8 mouse cellular contexts compared by ENCODE assay signal in genomic region chr8:70629574-70630531, GRCm38 (mm10). TPM values are rescaled to one million over a fixed set of nuclear protein-coding genes. Genes with fewer than 3 reads are reported as not detected.
DNase-seq lines count a peak whose midpoint lies in the region; ATAC-seq lines count a peak whose summit lies in the region.

No protein-coding gene starts in this region.

- H3K4me1 ChIP-seq in heart, embryonic 13.5 days: peaks cover 49% of the 10 kb centered on the region
- peaks cover 47% of the 10 kb centered on the region for H3K4me1 ChIP-seq in liver, embryonic 12.5 days

- H3K9me3 ChIP-seq in heart, embryonic 13.5 days: no peaks in the 10 kb centered on the region
- H3K9me3 ChIP-seq in liver, embryonic 12.5 days (replicated peaks): no peaks in the 10 kb centered on the region

- DNase-seq in CD4-positive helper T cell, adult 2 months (ENCODE audit: low read depth, low spot score): peak; percentile 94
- peak; percentile 72 for DNase-seq in brain, embryonic 18.5 days (ENCODE audit: low read depth, low spot score)
- peak; percentile 90 for DNase-seq in kidney, postnatal 10 days
- DNase-seq in naive thymus-derived CD4-positive, alpha-beta T cell, adult 2 months (ENCODE audit: low read depth): peak; percentile 99
- DNase-seq in splenic B cell, adult 2 months (ENCODE audit: low read depth, low spot score): peak; percentile 98

- peaks cover 14% of the 10 kb centered on the region for H3K27me3 ChIP-seq in heart, embryonic 13.5 days (replicated peaks)
- H3K27me3 ChIP-seq in liver, embryonic 12.5 days (replicated peaks): peaks cover 21% of the 10 kb centered on the region
- no peaks in the 10 kb centered on the region for H3K27me3 ChIP-seq in splenic B cell, adult 2 months (ENCODE audit: control insufficient read depth, insufficient read depth, low read length, poor library complexity, severe bottlenecking)

- no peaks in the 10 kb centered on the region for H3K36me3 ChIP-seq in heart, embryonic 13.5 days
- 0 out of 2 replicates have a peak, but pooled peaks cover 3% of the 10 kb centered on the region for H3K36me3 ChIP-seq in liver, embryonic 12.5 days
- no peaks in the 10 kb centered on the region for H3K36me3 ChIP-seq in splenic B cell, adult 2 months (ENCODE audit: control insufficient read depth, insufficient read depth, low read length, poor library complexity, severe bottlenecking)

- peak; percentile 75 for ATAC-seq in erythroid progenitor cell, adult 5-6 weeks (replicated peaks; ENCODE audit: low FRiP score, poor library complexity, severe bottlenecking)
- ATAC-seq in heart, embryonic 13.5 days (ENCODE audit: extremely low read depth, insufficient number of reproducible peaks, low FRiP score, low TSS enrichment): peak; percentile 77
- ATAC-seq in liver, embryonic 12.5 days: peak; percentile 82

- WGBS in heart, embryonic 13.5 days: 2% methylated on average over 60 of the region's 60 CpGs
- WGBS in liver, embryonic 12.5 days (ENCODE audit: insufficient replicate concordance): 1% methylated on average over 60 of the region's 60 CpGs

- peak overlapping the region; percentile 79 for H3K9ac ChIP-seq in heart, embryonic 13.5 days
- peak overlapping the region; percentile 75 for H3K9ac ChIP-seq in liver, embryonic 12.5 days

- H3K27ac ChIP-seq in heart, embryonic 13.5 days (replicated peaks): peak overlapping the region; percentile 67
- H3K27ac ChIP-seq in liver, embryonic 12.5 days: peak overlapping the region; percentile 83

- peak overlapping the region; percentile 55 for H3K4me3 ChIP-seq in heart, embryonic 13.5 days
- peak overlapping the region; percentile 67 for H3K4me3 ChIP-seq in liver, embryonic 12.5 days

- peak overlapping the region; percentile 73 for H3K4me2 ChIP-seq in heart, embryonic 13.5 days
- H3K4me2 ChIP-seq in liver, embryonic 12.5 days: peak overlapping the region; percentile 78

RNA-seq across cellular contexts. Expression of gene Gdf15, which starts 2.4 kb away (rescaled TPM):
- not detected in 2 replicates for total RNA-seq in erythroid progenitor cell, adult 5-6 weeks (2015; ENCODE audit: low replicate concordance)
- total RNA-seq in erythroid progenitor cell, adult 5-6 weeks (2017; ENCODE audit: low replicate concordance): not detected in 2 replicates
- polyA plus RNA-seq in heart, embryonic 13.5 days (2015; fragmentation: Nextera tagmentation; extraction: Ambion mirVana): 0.86 and 1.2 TPM in 2 replicates
- 4.4 and 4.9 TPM in 2 replicates for polyA plus RNA-seq in liver, embryonic 12.5 days (2016; fragmentation: Nextera tagmentation; extraction: Ambion mirVana)

RNA-seq across cellular contexts. Expression of gene Lrrc25, which starts 13.9 kb away (rescaled TPM):
- 2.5 and 11.7 TPM in 2 replicates for total RNA-seq in erythroid progenitor cell, adult 5-6 weeks (2015; ENCODE audit: low replicate concordance)
- total RNA-seq in erythroid progenitor cell, adult 5-6 weeks (2017; ENCODE audit: low replicate concordance): 2.3 and 3.5 TPM in 2 replicates
- 1.5 and 2.7 TPM in 2 replicates for polyA plus RNA-seq in heart, embryonic 13.5 days (2015; fragmentation: Nextera tagmentation; extraction: Ambion mirVana)
- polyA plus RNA-seq in liver, embryonic 12.5 days (2016; fragmentation: Nextera tagmentation; extraction: Ambion mirVana): 4.1 and 4.6 TPM in 2 replicates

RNA-seq across cellular contexts. Expression of gene Ssbp4, which starts 21.2 kb away (rescaled TPM):
- total RNA-seq in erythroid progenitor cell, adult 5-6 weeks (2015; ENCODE audit: low replicate concordance): 9.0 and 13.0 TPM in 2 replicates
- 18.1 and 30.6 TPM in 2 replicates for total RNA-seq in erythroid progenitor cell, adult 5-6 weeks (2017; ENCODE audit: low replicate concordance)
- 63.3 and 70.9 TPM in 2 replicates for polyA plus RNA-seq in heart, embryonic 13.5 days (2015; fragmentation: Nextera tagmentation; extraction: Ambion mirVana)
- polyA plus RNA-seq in liver, embryonic 12.5 days (2016; fragmentation: Nextera tagmentation; extraction: Ambion mirVana): 96.4 and 98.0 TPM in 2 replicates

RNA-seq across cellular contexts. Expression of gene Pgpep1, which starts 30.3 kb away (rescaled TPM):
- 0.36 and 6.3 TPM in 2 replicates for total RNA-seq in erythroid progenitor cell, adult 5-6 weeks (2015; ENCODE audit: low replicate concordance)
- total RNA-seq in erythroid progenitor cell, adult 5-6 weeks (2017; ENCODE audit: low replicate concordance): under 0.01 and 3.0 TPM in 2 replicates
- polyA plus RNA-seq in heart, embryonic 13.5 days (2015; fragmentation: Nextera tagmentation; extraction: Ambion mirVana): 33.7 and 37.3 TPM in 2 replicates
- 19.6 and 24.2 TPM in 2 replicates for polyA plus RNA-seq in liver, embryonic 12.5 days (2016; fragmentation: Nextera tagmentation; extraction: Ambion mirVana)

RNA-seq across cellular contexts. Expression of gene Isyna1, which starts 35.7 kb away (rescaled TPM):
- total RNA-seq in erythroid progenitor cell, adult 5-6 weeks (2015; ENCODE audit: low replicate concordance): 5.8 and 15.9 TPM in 2 replicates
- total RNA-seq in erythroid progenitor cell, adult 5-6 weeks (2017; ENCODE audit: low replicate concordance): 2.5 and 8.0 TPM in 2 replicates
- 135 and 145 TPM in 2 replicates for polyA plus RNA-seq in heart, embryonic 13.5 days (2015; fragmentation: Nextera tagmentation; extraction: Ambion mirVana)
- polyA plus RNA-seq in liver, embryonic 12.5 days (2016; fragmentation: Nextera tagmentation; extraction: Ambion mirVana): 114 and 115 TPM in 2 replicates

Comparison
In these comparisons a context has a peak if more than half of its experiments do, and no peak if none do; other contexts are left out.
1. Peak in every context shown above with its lines: DNase-seq, ATAC-seq, H3K4me3 ChIP-seq and H3K27ac ChIP-seq.